Comparison of ENCODE assay signal across 24 mouse cellular contexts in the genomic region with DNA sequence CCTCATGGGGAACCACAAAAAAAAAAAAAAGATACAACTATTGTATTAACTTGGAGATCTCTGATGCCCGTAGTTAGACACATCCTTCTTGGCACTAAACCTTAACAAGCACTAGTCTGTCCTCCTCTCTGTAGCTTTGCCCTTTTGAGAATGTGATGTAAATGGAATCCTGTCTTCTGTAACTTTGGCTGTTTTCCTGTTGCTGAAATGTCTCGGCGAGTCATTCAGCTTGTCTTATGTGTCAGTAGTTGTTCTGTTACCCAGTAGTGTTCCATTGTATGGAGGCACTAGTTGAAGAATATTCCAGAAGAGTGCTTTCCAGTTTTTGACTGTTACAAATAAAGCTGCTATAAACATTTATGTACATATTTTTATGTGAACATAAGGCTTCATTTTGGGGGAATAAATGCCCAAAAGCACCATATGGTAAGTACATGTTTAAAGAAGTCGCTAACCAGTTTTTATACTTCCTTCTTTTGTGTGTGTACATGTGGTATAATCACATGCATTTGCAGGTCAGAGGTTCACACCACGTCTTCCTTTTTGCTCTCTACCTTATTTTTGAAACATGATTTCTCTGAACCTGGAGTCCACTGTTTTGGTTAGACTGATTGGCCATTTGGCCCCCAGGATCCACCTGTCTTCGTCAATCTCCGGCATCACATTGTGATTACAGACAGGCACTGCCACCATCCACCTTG. TPM values are rescaled to one million over a fixed set of nuclear protein-coding genes. Genes with fewer than 3 reads are reported as not detected.
A peak's percentile ranks its signal among the peaks of the same experiment; 100 is the strongest.
DNase-seq lines count a peak whose midpoint lies in the region; ATAC-seq and TF ChIP-seq lines count a peak whose summit lies in the region.
"Had no signal": no experiment of that assay in that cellular context is flagged by ENCODE, and none has a peak within 500 bp of the region (broad histone marks: within the 10 kb centered on the region; RNA-seq: fewer than 3 reads in every experiment).

No protein-coding gene starts in this region.

- no peak overlapping the region for H3K4me3 ChIP-seq in gastrocnemius, adult 2 months
- no peak overlapping the region for H3K4me3 ChIP-seq in forebrain, embryonic 14.5 days (ENCODE audit: low read depth, low read length)
- H3K4me3 ChIP-seq: embryonic facial prominence, embryonic 15.5 days; erythroblast, embryonic 14.5 days; forebrain, embryonic 10.5 days; forebrain, embryonic 15.5 days; heart, adult 2 months; heart, embryonic 15.5 days; hindbrain, embryonic 13.5 days had no signal

- H3K4me2 ChIP-seq in forebrain, embryonic 14.5 days (ENCODE audit: low read length) = no peak overlapping the region
- H3K4me2 ChIP-seq: embryonic facial prominence, embryonic 15.5 days; forebrain, embryonic 15.5 days; heart, embryonic 11.5 days; heart, embryonic 15.5 days; hindbrain, embryonic 13.5 days had no signal

- no peak for TF ChIP-seq CTCF in gastrocnemius, adult 2 months (IDR thresholded peaks at IDR 0.05)

- no peaks in the 10 kb centered on the region for H3K36me3 ChIP-seq in forebrain, embryonic 14.5 days (ENCODE audit: control insufficient read depth, insufficient read depth, low read length)
- H3K36me3 ChIP-seq: forebrain, embryonic 15.5 days; heart, embryonic 15.5 days; hindbrain, embryonic 13.5 days had no signal

- H3K4me1 ChIP-seq in forebrain, embryonic 14.5 days (ENCODE audit: control insufficient read depth, insufficient read depth, low read length) = no peaks in the 10 kb centered on the region

- peak overlapping the region; percentile 36; the same call in 1 of the 2 replicates for H3K27ac ChIP-seq in gastrocnemius, adult 2 months
- no peak overlapping the region for H3K27ac ChIP-seq in forebrain, embryonic 14.5 days (ENCODE audit: low read depth, low read length)
- H3K27ac ChIP-seq: embryonic facial prominence, embryonic 15.5 days; forebrain, embryonic 10.5 days; forebrain, embryonic 15.5 days; heart, adult 2 months; heart, embryonic 15.5 days; hindbrain, embryonic 13.5 days; hindbrain, postnatal 0 days had no signal

- 0 out of 2 replicates have a peak, but pooled peaks have one; percentile 42 for ATAC-seq in common myeloid progenitor, adult 5-6 weeks (replicated peaks; ENCODE audit: low read depth, poor library complexity, severe bottlenecking)
- ATAC-seq in monocyte, adult 5-6 weeks (replicated peaks; ENCODE audit: insufficient number of reproducible peaks, low FRiP score, low TSS enrichment, poor library complexity, severe bottlenecking) = peak; percentile 56; the same call in 1 of the 2 replicates
- no peak for ATAC-seq in forebrain, embryonic 14.5 days
- ATAC-seq: forebrain, embryonic 15.5 days; hindbrain, postnatal 0 days had no signal

- H3K9me3 ChIP-seq in forebrain, embryonic 14.5 days (replicated peaks; ENCODE audit: control insufficient read depth, low read length) = no peaks in the 10 kb centered on the region
- H3K9me3 ChIP-seq: embryonic facial prominence, embryonic 15.5 days; forebrain, embryonic 10.5 days; forebrain, embryonic 15.5 days; heart, embryonic 15.5 days; hindbrain, embryonic 13.5 days had no signal

- intact Hi-C loops in gastrocnemius, adult 2 months (cut with DNase I) = no loop called here

- no peaks in the 10 kb centered on the region for H3K27me3 ChIP-seq in forebrain, embryonic 14.5 days (replicated peaks; ENCODE audit: control insufficient read depth, insufficient read depth, low read length)
- H3K27me3 ChIP-seq: CH12.LX; embryonic facial prominence, embryonic 15.5 days; forebrain, embryonic 15.5 days; heart, embryonic 15.5 days; hindbrain, embryonic 13.5 days had no signal

- 89% methylated on average over 7 of the region's 7 CpGs for WGBS in forebrain, embryonic 14.5 days

- no peak overlapping the region for H3K9ac ChIP-seq in forebrain, embryonic 14.5 days (ENCODE audit: low read length)
- H3K9ac ChIP-seq: embryonic facial prominence, embryonic 15.5 days; forebrain, embryonic 15.5 days; heart, embryonic 15.5 days; hindbrain, embryonic 13.5 days had no signal

- no peak for DNase-seq in gastrocnemius, adult 2 months
- no peak for DNase-seq in gastrocnemius, postnatal 10 days
- DNase-seq in forebrain, embryonic 14.5 days (ENCODE audit: low spot score) = no peak
- no peak for DNase-seq in ovary, postnatal 36 days (ENCODE audit: low spot score)
- no peak for DNase-seq in cerebellum, adult 9-11 months
- DNase-seq: adrenal gland, postnatal 14 days; cerebellum, adult 18-20 months; cerebellum, postnatal 10 days; embryo, embryonic 11 days; gastrocnemius, postnatal 36 days; heart, adult 2 months; heart, postnatal 14 days; kidney, adult 11 months had no signal

RNA-seq across cellular contexts. Expression of a gene that starts 8.3 kb away (rescaled TPM):
- 10 to 100 TPM; 16.3 to 18.4 TPM for total RNA-seq in gastrocnemius, adult 2 months (2021)
- 10 to 100 TPM; 12.4 to 17.2 TPM for total RNA-seq in gastrocnemius, postnatal 10 days (2021)
- 46.1 and 46.8 TPM in 2 replicates for total RNA-seq in common myeloid progenitor, adult 5-6 weeks (2017)
- 53.0 to 75.7 TPM (median 54.4 TPM) in 3 replicates for total RNA-seq in monocyte, adult 5-6 weeks (2017)
- 9.6 and 10.5 TPM in 2 replicates for polyA plus RNA-seq in forebrain, embryonic 14.5 days (2014; fragmentation: Nextera tagmentation; extraction: Ambion mirVana)
